Mouse (Mus musculus) limb, embryonic 13.5 days (tissue): ENCODE results near the gene C1qtnf9. TPM values are rescaled to one million over a fixed set of nuclear protein-coding genes. Genes with fewer than 3 reads are reported as not detected.

ENCODE experiments used
- ATAC-seq: fragments of 200-750 bp; cut with Nextera tagmentation; 2 replicates; pipeline ENCODE4 v1.8.0; 2017; ENCODE audit warnings: low read depth, moderate number of reproducible peaks, moderate TSS enrichment; ENCODE audit not compliant: low FRiP score
- H3K27ac ChIP-seq: fragments of 300-500 bp; sonication (generic); 2 replicates; pipeline ENCODE4 v1.5.1; 2015; ENCODE audit warnings: inconsistent platforms, mild to moderate bottlenecking, moderate library complexity
- H3K27me3 ChIP-seq: fragments of 300-500 bp; sonication (generic); 2 replicates; pipeline ENCODE4 v1.6.1; 2015; ENCODE audit warnings: mild to moderate bottlenecking, inconsistent platforms
- H3K36me3 ChIP-seq: fragments of 300-500 bp; sonication (generic); 2 replicates; pipeline ENCODE4 v1.6.1; 2015; ENCODE audit warnings: inconsistent platforms, mild to moderate bottlenecking, moderate library complexity
- H3K4me1 ChIP-seq: fragments of 300-500 bp; sonication (generic); 2 replicates; pipeline ENCODE4 v1.6.1; 2015; ENCODE audit warnings: inconsistent platforms
- H3K4me2 ChIP-seq: fragments of 300-500 bp; sonication (generic); replicated peaks from 2 replicates; pipeline ENCODE4 v1.6.1; 2015; ENCODE audit warnings: inconsistent platforms, mild to moderate bottlenecking, moderate library complexity
- H3K4me3 ChIP-seq: fragments of 300-500 bp; sonication (generic); 2 replicates; pipeline ENCODE4 v1.5.1; 2015; ENCODE audit warnings: moderate library complexity, mild to moderate bottlenecking, inconsistent platforms
- H3K9ac ChIP-seq: fragments of 300-500 bp; sonication (generic); 2 replicates; pipeline ENCODE4 v1.6.1; 2015; ENCODE audit warnings: mild to moderate bottlenecking, inconsistent platforms
- H3K9me3 ChIP-seq: fragments of 300-500 bp; sonication (generic); 2 replicates; pipeline ENCODE4 v1.6.1; 2016; ENCODE audit warnings: inconsistent platforms
- WGBS: fragments of 180-500 bp; shearing (Covaris S2); methylation state at CpG from one replicate; pipeline ENCODE4 v1.1.7; 2015; 5-methylcytosine and 5-hydroxymethylcytosine counted together
- polyA plus RNA-seq: library from polyadenylated mRNA; unstranded; fragments of >200 nt; fragmentation: Nextera tagmentation; extraction: Ambion mirVana; gene quantifications from 2 replicates; pipeline ENCODE4 v1.2.1, GENCODE M21; 2015

C1qtnf9 gene
- polyA plus RNA-seq, 1 experiment from 2014 or later, result 1.6 TPM

DNA sequence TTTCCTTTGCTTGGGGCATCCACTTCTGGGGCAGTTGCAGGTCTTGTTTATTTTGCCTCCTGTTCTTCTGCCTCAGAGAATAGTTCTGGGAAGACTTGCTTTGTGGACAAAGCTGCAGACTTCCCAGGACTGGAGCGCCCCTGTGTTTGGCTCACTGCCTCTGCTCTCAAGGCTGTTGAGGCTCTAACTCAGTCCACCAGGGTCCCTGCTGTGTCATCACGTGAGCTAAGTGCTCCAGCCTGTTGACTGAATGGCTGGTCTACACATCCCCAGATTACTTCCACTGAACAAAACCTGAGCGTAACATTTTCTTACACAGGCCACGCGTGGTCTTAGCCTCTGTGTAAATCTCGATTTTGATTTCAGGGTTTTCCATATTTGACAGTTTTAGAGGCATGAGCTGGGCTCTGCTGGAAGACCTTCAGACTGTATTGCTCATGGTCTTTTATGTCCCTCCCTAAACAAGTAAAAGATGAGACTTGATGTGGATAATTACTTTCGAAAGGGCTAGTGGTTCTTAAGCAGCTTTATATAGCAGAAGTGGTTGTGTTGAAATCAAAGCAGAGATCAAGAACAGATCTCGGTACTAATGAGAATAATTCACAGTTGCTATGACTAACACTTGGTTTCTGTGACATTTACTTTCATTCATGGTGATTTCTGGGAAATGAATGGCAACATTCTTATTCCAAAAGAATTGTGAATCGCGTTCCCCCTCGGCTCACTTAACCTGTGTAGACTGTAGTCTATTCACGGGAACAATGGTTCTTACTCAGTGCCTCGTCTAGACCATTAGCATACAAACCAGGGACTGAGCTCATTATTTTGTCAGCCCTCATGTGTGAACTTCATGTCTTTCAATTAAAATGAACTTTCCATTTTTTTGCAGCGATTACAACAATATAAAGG, 14.8 kb upstream of the C1qtnf9 start:
- Histone ChIP-seq H3K9me3 (no peaks in the 10 kb centered on the region), H3K36me3 (peaks cover 20% of the 10 kb centered on the region), H3K27me3 (no peaks in the 10 kb centered on the region), H3K4me2 (no peak overlapping the region), H3K9ac (no peak overlapping the region), H3K27ac (no peak overlapping the region), H3K4me3 (no peak overlapping the region), H3K4me1 (no peaks in the 10 kb centered on the region)
- no peak for ATAC-seq
- WGBS, result 82% methylated on average over 14 of the region's 14 CpGs

DNA sequence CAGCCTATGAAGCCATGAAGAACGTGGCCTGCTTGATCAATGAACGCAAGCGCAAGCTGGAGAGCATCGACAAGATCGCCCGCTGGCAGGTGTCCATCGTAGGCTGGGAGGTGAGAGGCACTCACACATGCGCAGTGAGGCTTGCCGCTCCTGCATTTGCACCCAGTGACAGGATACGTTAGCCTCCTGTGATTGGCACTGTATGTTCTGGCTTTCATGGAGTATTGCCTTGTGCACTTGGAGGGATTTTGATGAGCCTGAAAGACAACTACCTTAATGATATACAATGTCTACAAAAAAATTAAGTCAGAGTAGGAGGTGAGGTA, 14.2 kb upstream of the C1qtnf9 start:
- H3K36me3 ChIP-seq, result peaks cover 20% of the 10 kb centered on the region
- no peak overlapping the region for H3K4me3 ChIP-seq
- H3K27ac ChIP-seq, result no peak overlapping the region
- no peak overlapping the region for H3K9ac ChIP-seq
- H3K4me2 ChIP-seq, result no peak overlapping the region
- ATAC-seq, result no peak
- no peaks in the 10 kb centered on the region for H3K4me1 ChIP-seq
- no peaks in the 10 kb centered on the region for H3K9me3 ChIP-seq
- no peaks in the 10 kb centered on the region for H3K27me3 ChIP-seq
- WGBS, result 93% methylated on average over 10 of the region's 10 CpGs

DNA sequence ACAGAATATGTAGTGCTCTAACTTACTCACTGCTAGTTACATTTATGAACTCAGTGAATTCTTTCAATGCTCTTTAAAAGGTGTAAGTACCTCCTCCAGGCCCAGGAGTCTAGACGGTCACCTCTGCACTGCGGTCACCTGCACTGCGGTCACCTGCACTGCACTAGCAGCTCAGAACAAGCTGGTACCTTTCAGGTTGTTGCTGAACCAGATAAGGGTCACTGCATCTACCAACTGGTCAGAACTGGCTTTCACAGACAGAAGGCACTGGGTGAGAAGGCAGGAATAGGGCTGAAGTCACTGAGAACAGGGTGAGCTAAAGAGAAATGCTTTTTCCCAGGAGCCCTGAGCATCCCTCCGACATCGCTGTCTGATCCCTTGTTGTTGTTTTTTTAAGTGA, 13.3 kb upstream of the C1qtnf9 start:
- H3K4me2 ChIP-seq, result no peak overlapping the region
- no peak overlapping the region for H3K9ac ChIP-seq
- H3K9me3 ChIP-seq, result no peaks in the 10 kb centered on the region
- H3K4me3 ChIP-seq, result no peak overlapping the region
- no peak overlapping the region for H3K27ac ChIP-seq
- no peaks in the 10 kb centered on the region for H3K4me1 ChIP-seq
- 97% methylated on average over 5 of the region's 5 CpGs for WGBS
- peaks cover 25% of the 10 kb centered on the region for H3K36me3 ChIP-seq
- no peak for ATAC-seq
- no peaks in the 10 kb centered on the region for H3K27me3 ChIP-seq

DNA sequence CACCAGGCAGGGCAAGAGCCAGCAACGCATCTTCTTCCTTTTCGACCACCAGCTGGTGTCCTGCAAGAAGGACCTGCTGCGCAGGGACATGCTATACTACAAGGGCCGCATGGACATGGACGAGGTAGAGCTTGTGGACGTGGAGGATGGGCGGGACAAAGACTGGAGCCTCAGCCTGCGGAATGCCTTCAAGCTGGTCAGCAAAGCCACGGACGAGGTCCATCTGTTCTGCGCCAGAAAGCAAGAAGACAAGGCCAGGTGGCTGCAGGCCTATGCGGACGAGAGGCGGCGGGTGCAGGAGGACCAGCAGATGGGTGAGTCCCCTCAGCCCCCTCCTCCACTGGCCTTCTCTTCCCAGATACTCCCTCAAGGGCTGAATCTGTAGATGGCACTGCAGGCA, 11.7 kb upstream of the C1qtnf9 start:
- WGBS, result 88% methylated on average over 15 of the region's 15 CpGs
- Histone ChIP-seq H3K9ac (no peak overlapping the region), H3K36me3 (peaks cover 31% of the 10 kb centered on the region), H3K4me2 (no peak overlapping the region), H3K4me3 (no peak overlapping the region), H3K9me3 (no peaks in the 10 kb centered on the region), H3K27ac (no peak overlapping the region), H3K4me1 (no peaks in the 10 kb centered on the region), H3K27me3 (no peaks in the 10 kb centered on the region)
- ATAC-seq, result no peak

DNA sequence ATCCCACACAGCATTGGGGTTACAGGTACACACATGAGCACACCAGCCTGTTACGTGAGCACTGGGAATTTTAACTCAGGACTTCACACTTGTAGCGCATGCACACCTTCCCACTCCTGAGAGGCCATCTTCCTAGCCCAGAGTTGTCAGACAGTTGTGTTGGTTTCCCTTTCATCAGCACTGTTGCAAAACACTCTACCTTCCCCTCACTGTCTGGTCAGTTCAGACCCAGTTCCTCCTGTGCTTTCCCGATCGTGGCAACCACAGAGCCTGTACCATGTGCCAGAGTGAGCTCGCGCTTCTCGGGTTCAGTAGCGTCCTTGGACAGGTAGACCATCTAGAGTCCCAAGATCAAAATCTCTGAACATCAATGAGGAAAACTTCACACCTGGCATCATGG, 10.7 kb upstream of the C1qtnf9 start:
- no peak overlapping the region for H3K4me3 ChIP-seq
- no peaks in the 10 kb centered on the region for H3K9me3 ChIP-seq
- H3K36me3 ChIP-seq, result peaks cover 28% of the 10 kb centered on the region
- no peak overlapping the region for H3K27ac ChIP-seq
- no peak overlapping the region for H3K9ac ChIP-seq
- H3K4me1 ChIP-seq, result no peaks in the 10 kb centered on the region; the same call in 1 of the 2 replicates
- ATAC-seq, result no peak
- 96% methylated on average over 8 of the region's 8 CpGs for WGBS
- H3K4me2 ChIP-seq, result no peak overlapping the region
- H3K27me3 ChIP-seq, result no peaks in the 10 kb centered on the region

DNA sequence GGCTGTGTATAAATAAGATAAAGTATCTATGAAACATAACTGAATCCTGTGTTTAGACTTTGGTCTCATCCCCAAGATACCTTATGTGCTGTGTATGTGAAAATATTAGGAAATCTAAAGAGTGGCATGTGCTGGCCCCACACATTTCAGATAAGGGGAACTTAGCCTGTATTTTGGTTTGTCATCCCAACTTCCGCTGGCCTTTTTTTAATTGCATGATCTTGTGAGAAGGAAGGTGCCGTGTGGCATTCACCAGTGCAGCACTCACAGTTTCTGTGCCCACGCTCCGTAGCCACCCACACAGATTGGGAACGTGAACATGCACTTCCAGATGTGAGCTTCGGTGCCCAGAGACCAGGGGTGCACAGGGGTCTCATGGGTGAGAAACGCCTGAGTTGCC, 10.2 kb upstream of the C1qtnf9 start:
- no peak for ATAC-seq
- Histone ChIP-seq H3K4me2 (no peak overlapping the region), H3K27me3 (no peaks in the 10 kb centered on the region), H3K9me3 (no peaks in the 10 kb centered on the region), H3K9ac (no peak overlapping the region), H3K36me3 (peaks cover 28% of the 10 kb centered on the region), H3K27ac (no peak overlapping the region), H3K4me1 (no peaks in the 10 kb centered on the region; the same call in 1 of the 2 replicates), H3K4me3 (no peak overlapping the region)
- WGBS, result 88% methylated on average over 7 of the region's 7 CpGs

DNA sequence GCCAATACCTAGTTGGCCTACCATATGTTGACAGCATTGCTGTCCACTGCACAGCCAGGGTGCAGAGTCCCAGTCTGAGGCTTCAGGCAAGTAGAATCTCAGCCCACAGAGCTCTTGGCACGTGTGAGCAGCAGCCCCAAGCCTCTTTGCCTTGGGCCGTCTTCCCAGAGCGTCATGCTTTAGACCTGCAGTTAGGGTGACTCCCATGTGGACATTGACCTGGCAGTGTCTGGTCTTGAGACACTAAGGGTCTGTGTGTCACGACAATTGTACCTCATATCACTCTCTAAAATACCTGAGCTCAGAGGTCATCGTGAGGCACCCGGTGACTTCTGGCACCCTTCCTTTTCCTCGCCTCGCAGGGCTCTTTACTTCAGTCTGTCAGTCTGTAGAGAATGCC, 8.8 kb upstream of the C1qtnf9 start:
- Histone ChIP-seq H3K27ac (no peak overlapping the region), H3K27me3 (no peaks in the 10 kb centered on the region), H3K9ac (no peak overlapping the region), H3K4me2 (no peak overlapping the region), H3K9me3 (no peaks in the 10 kb centered on the region), H3K4me3 (no peak overlapping the region), H3K36me3 (peaks cover 28% of the 10 kb centered on the region), H3K4me1 (peaks cover 4% of the 10 kb centered on the region; the same call in 1 of the 2 replicates)
- whole genome bisulfite sequencing, result 89% methylated on average over 8 of the region's 8 CpGs
- no peak for ATAC-seq

DNA sequence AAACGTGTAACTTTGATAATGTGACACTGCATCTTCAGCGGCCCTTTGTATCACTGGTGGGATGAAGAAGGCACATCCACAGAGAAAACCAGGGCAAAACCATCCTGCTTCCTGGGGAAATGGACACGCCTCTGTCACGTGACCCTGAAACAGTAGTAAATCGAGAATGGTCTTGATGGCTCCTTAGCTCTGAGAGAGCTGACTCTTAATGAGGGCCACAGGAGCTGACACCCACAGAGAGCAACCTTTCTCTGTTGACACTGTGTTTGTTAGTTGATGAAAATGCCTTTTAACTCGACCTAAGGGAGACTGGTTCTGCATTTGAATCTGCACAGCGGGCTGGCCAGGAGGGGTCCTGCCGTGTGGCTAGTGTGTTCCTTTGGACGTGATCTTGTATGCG, 6.1 kb upstream of the C1qtnf9 start:
- ATAC-seq, result no peak
- peaks cover 22% of the 10 kb centered on the region for H3K36me3 ChIP-seq
- no peaks in the 10 kb centered on the region for H3K27me3 ChIP-seq
- WGBS, result 74% methylated on average over 10 of the region's 10 CpGs
- no peak overlapping the region for H3K27ac ChIP-seq
- H3K9me3 ChIP-seq, result no peaks in the 10 kb centered on the region
- no peak overlapping the region for H3K4me3 ChIP-seq
- no peak overlapping the region for H3K9ac ChIP-seq
- no peak overlapping the region for H3K4me2 ChIP-seq
- peaks cover 4% of the 10 kb centered on the region; the same call in 1 of the 2 replicates for H3K4me1 ChIP-seq

DNA sequence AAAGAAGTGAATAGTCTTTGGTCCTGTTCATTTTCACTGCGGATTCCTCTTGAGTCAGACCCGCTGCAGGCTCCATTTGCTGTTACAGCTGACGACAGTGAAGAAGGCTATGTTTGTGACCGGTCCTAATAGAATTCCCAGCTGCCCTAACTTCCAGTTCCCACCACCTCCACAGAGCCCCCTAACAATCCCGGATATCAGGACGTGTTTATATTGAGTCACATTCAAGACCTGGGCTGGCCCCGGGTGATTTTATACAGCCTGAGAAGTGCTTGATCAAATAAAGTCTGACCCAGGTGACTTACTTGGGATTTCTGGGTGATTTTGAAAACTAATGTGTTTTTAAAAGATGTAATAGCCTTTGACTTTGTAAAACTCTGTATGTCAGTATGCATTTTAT, 5.2 kb upstream of the C1qtnf9 start:
- H3K27me3 ChIP-seq, result no peaks in the 10 kb centered on the region
- H3K9me3 ChIP-seq, result no peaks in the 10 kb centered on the region
- WGBS, result 48% methylated on average over 7 of the region's 7 CpGs
- H3K4me2 ChIP-seq, result no peak overlapping the region
- H3K9ac ChIP-seq, result no peak overlapping the region
- H3K36me3 ChIP-seq, result peaks cover 17% of the 10 kb centered on the region
- no peak for ATAC-seq
- no peak overlapping the region for H3K4me3 ChIP-seq
- no peak overlapping the region for H3K27ac ChIP-seq
- peaks cover 9% of the 10 kb centered on the region for H3K4me1 ChIP-seq

DNA sequence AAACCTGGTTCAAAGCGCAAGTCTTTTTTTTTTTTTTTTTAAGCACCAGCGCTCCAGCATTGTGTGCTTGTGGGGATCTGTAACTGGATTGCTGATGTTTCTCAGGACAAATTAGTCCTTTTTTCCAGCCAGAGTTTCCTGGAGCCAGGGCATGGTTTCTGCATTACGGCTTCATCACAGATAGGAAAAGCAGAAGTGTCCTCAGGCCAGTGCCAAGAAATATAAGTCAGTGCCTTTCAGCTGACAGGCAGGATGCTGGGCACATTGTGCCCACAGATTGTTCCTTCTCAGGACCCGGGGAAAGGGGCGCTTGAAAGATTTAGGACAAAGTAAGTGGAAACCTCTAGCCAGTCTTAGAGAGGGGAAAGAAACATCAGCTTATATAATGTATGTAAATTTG, 4.2 kb upstream of the C1qtnf9 start:
- H3K27ac ChIP-seq, result no peak overlapping the region
- no peak overlapping the region for H3K4me2 ChIP-seq
- H3K9ac ChIP-seq, result no peak overlapping the region
- H3K4me1 ChIP-seq, result peaks cover 14% of the 10 kb centered on the region
- no peaks in the 10 kb centered on the region for H3K9me3 ChIP-seq
- peaks cover 17% of the 10 kb centered on the region for H3K36me3 ChIP-seq
- no peak for ATAC-seq
- 76% methylated on average over 5 of the region's 5 CpGs for WGBS
- H3K4me3 ChIP-seq, result no peak overlapping the region
- no peaks in the 10 kb centered on the region for H3K27me3 ChIP-seq

DNA sequence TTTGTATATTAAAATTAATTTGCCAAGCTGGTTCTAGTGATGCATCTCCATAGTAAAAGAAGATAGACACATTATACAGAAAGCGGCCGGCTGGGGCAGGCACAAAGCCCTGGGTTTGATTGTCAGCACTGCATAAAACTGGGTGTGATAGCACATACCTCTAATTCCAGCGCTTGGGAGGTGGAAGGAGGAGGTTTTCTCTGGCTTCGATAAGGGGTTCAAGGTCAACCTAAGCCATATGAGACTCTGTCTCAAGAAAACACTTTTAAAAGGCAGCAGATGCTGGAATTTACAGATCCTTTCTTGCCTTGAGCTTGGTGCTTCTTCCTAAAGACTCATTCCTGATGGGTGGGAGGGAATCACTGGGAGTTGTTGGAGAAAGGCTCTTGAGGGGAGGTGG, 3.4 kb upstream of the C1qtnf9 start:
- Histone ChIP-seq H3K9me3 (no peaks in the 10 kb centered on the region), H3K9ac (no peak overlapping the region), H3K4me3 (no peak overlapping the region), H3K4me2 (no peak overlapping the region), H3K36me3 (peaks cover 14% of the 10 kb centered on the region), H3K27me3 (no peaks in the 10 kb centered on the region), H3K4me1 (peaks cover 14% of the 10 kb centered on the region), H3K27ac (no peak overlapping the region)
- ATAC-seq, result no peak
- WGBS, result 77% methylated on average over 4 of the region's 4 CpGs

DNA sequence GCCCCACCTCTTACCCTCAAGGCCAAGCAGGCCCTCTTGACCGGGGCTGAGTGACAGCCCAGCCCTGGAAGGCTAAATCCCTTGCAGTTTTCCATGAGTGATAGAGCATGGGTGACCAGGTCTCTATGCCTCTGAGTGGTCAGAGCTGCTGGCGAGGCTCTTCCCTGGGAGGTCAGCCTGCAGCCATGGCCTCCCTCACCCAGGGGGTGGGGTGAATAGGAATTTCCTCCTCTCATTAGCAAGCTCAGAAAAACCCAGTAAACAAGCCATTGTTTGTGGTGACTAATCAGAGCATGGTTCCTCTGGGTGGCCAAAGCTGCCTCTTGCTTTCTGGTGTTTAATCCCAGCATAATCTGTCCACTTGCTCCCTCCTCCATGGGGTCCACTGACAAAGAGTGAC, 2.9 kb upstream of the C1qtnf9 start:
- Histone ChIP-seq H3K4me2 (no peak overlapping the region), H3K36me3 (peaks cover 11% of the 10 kb centered on the region), H3K4me3 (no peak overlapping the region), H3K27me3 (no peaks in the 10 kb centered on the region), H3K9ac (no peak overlapping the region), H3K9me3 (no peaks in the 10 kb centered on the region), H3K27ac (no peak overlapping the region), H3K4me1 (peaks cover 14% of the 10 kb centered on the region)
- ATAC-seq, result no peak
- 67% methylated on average over 2 of the region's 2 CpGs for WGBS

DNA sequence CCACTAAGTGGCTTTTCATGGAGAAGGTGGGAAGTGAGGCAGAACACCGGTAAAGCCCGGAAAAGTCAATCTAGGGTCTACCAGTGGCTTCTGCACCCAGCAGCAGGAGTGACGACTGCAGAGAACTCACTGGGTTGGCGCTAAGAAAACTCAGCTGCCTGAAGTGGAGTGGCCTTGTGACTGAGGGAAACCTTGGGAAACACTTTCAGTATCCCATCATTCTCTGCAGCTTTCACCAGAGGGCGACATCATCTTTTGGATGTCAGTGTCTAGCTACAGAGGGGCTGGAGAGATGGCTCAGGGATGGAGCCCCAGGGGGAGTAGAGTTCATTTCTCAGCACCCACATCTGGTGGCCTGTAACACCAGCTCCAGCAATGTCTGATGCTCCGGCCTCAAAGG, 1.4 kb downstream of the C1qtnf9 start:
- Histone ChIP-seq H3K9me3 (no peaks in the 10 kb centered on the region), H3K27me3 (no peaks in the 10 kb centered on the region), H3K4me3 (no peak overlapping the region), H3K36me3 (no peaks in the 10 kb centered on the region), H3K4me1 (peaks cover 10% of the 10 kb centered on the region), H3K4me2 (no peak overlapping the region), H3K9ac (no peak overlapping the region), H3K27ac (no peak overlapping the region)
- no peak for ATAC-seq
- WGBS, result 38% methylated on average over 6 of the region's 6 CpGs
